Mouse (Mus musculus): ENCODE measurements around the gene Cxcl10. TPM values are rescaled to one million over a fixed set of nuclear protein-coding genes. Genes with fewer than 3 reads are reported as not detected.
"Not testable (repeated sequence)": the region's sequence is repeated elsewhere in the genome, so short reads cannot be mapped to it uniquely, and the experiment has no call there.

Gene Cxcl10
- polyA plus RNA-seq, 1 experiment: 0.62 TPM

DNA sequence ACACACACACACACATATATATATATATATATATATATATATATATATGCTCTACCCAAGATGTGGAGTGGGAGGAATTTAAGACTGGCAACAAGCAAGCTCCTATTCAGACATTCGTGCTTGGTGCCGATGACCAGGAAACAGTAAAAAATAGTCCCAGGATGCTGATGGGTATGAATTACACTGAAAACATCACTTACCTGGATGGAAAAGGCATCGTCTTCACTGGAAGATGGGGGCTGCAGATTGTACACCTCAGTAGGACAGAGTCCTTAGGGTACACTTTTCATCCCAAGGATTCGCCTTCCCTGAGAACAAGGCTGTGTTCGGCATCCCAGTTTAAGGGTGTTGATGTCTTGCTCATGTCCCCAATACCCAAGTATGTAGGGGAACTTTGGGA, 15.3 kb upstream of the Cxcl10 start:
- H3K4me3 ChIP-seq: no peak overlapping the region

DNA sequence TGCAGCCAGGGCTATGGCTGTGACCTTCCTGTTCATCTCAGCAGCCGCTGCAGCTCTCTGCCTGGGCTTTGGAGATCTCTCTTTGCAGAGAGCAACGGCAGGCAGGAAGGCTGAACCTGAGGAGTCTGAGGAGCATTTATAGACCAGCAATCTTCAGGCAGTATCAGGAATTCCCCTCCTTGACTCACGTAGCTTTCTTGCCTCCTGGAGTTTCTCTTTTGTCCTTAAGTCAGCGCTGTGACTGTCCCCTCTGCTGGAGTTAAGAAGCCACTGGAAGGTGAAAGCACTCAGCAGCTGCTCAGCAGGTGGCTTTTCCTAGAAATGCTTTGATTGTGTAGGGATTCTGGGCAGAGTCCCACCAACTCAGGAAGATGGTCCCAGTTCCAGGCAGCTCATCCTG, 14.5 kb upstream of the Cxcl10 start:
- H3K79me2 ChIP-seq (ENCODE audit: control insufficient read depth, insufficient read depth): no peaks in the 10 kb centered on the region
- no peak overlapping the region for H3ac ChIP-seq (ENCODE audit: control insufficient read depth, insufficient read length)
- TF ChIP-seq TCF12 (IDR thresholded peaks at IDR 0.05; ENCODE audit: insufficient read depth, poor library complexity, severe bottlenecking): no peak
- TF ChIP-seq USF1 (IDR thresholded peaks at IDR 0.05; ENCODE audit: low read depth): no peak
- no peak for TF ChIP-seq TCF3 (IDR thresholded peaks at IDR 0.05; ENCODE audit: insufficient read length, low read depth)
- no peak overlapping the region for H3K4me3 ChIP-seq
- no peaks in the 10 kb centered on the region for H3K27me3 ChIP-seq (ENCODE audit: control insufficient read depth, insufficient read depth, insufficient read length)
- no peak overlapping the region for H3K4me2 ChIP-seq (ENCODE audit: low read depth)
- no peaks in the 10 kb centered on the region for H3K36me3 ChIP-seq (ENCODE audit: control insufficient read depth, insufficient read depth)

More for the DNA sequence above, 15.3 kb upstream of the Cxcl10 start:
- Histone ChIP-seq H3K4me2 (ENCODE audit: low read depth) (no peak overlapping the region), H3K27me3 (ENCODE audit: control insufficient read depth, insufficient read depth, insufficient read length) (no peaks in the 10 kb centered on the region), H3ac (ENCODE audit: control insufficient read depth, insufficient read length) (no peak overlapping the region), H3K79me2 (ENCODE audit: control insufficient read depth, insufficient read depth) (no peaks in the 10 kb centered on the region), H3K36me3 (ENCODE audit: control insufficient read depth, insufficient read depth) (no peaks in the 10 kb centered on the region)
- TF ChIP-seq MYOG (IDR thresholded peaks at IDR 0.05; ENCODE audit: control insufficient read depth in 1 of 3, insufficient read depth in 1 of 3, insufficient read length in 2 of 3, low read depth in 2 of 3): no peak
- no peak for TF ChIP-seq REST (IDR thresholded peaks at IDR 0.05; ENCODE audit: insufficient read depth, insufficient read length)
- no peak for TF ChIP-seq TCF3 (IDR thresholded peaks at IDR 0.05; ENCODE audit: insufficient read length, low read depth)
- TF ChIP-seq E2F4 (IDR thresholded peaks at IDR 0.05; ENCODE audit: insufficient read depth): no peak
- no peak for TF ChIP-seq MAX (IDR thresholded peaks at IDR 0.05; ENCODE audit: low read depth)
- TF ChIP-seq CEBPB (IDR thresholded peaks at IDR 0.05; ENCODE audit: insufficient read depth, poor library complexity, severe bottlenecking): no peak

DNA sequence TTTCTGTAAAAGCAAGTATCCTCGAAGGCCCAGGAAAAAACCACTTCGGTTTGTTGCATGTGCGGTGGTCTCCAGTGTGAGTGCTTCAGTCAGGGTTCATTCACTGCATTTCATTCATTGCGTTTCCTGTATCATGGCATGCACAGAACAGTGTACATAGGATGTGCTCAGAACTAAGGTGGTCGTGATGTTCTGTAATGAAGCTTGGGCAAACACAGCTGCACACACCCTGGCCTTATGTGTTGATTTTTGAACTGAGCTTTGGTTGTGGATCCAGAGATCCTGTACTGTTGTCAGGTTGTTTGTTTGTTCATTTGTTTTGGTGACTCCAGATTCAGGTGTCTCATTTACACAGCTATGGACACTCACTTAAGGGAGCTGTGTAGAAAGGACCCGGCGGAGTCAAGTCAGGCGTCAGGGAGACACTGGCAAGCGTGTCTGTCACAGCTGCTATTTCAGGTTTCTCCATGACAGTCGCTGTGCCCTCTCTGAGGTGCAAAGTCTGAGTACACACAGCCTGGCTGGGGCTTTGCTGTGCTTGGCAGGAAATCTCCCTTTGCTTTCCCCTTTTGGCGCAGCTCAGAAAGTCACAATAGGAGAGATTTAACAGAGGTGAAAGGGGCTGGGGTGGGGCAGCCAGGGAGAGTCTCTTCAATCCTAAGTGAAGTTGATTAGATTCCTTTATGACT, 10.2 kb upstream of the Cxcl10 start:
- no peaks in the 10 kb centered on the region for H3K79me2 ChIP-seq (ENCODE audit: control insufficient read depth, insufficient read depth)
- H3K4me2 ChIP-seq (ENCODE audit: low read depth): no peak overlapping the region
- H3K27me3 ChIP-seq (ENCODE audit: control insufficient read depth, insufficient read depth, insufficient read length): no peaks in the 10 kb centered on the region
- TF ChIP-seq TCF12 (IDR thresholded peaks at IDR 0.05; ENCODE audit: insufficient read depth, poor library complexity, severe bottlenecking) (no peak), E2F4 (IDR thresholded peaks at IDR 0.05; ENCODE audit: insufficient read depth) (no peak), CEBPB (IDR thresholded peaks at IDR 0.05; ENCODE audit: insufficient read depth, poor library complexity, severe bottlenecking) (no peak), MYOD1 (IDR thresholded peaks at IDR 0.05; ENCODE audit: control insufficient read depth in 1 of 3, insufficient read length in 2 of 3, low read depth in 2 of 3) (no peak), POLR2AphosphoS2 (IDR thresholded peaks at IDR 0.05; ENCODE audit: insufficient read length, low read depth) (no peak), USF1 (IDR thresholded peaks at IDR 0.05; ENCODE audit: low read depth) (no peak), POLR2A (IDR thresholded peaks at IDR 0.05; ENCODE audit: insufficient read length, low read depth) (no peak), MYOG (IDR thresholded peaks at IDR 0.05; ENCODE audit: control insufficient read depth in 1 of 3, insufficient read depth in 1 of 3, insufficient read length in 2 of 3, low read depth in 2 of 3) (no peak), SRF (IDR thresholded peaks at IDR 0.05; ENCODE audit: control insufficient read depth, insufficient read length, low read depth) (no peak), MAX (IDR thresholded peaks at IDR 0.05; ENCODE audit: low read depth) (no peak), TCF3 (IDR thresholded peaks at IDR 0.05; ENCODE audit: insufficient read length, low read depth) (no peak), REST (IDR thresholded peaks at IDR 0.05; ENCODE audit: insufficient read depth, insufficient read length) (no peak)
- no peak overlapping the region for H3K4me3 ChIP-seq
- no peaks in the 10 kb centered on the region for H3K36me3 ChIP-seq (ENCODE audit: control insufficient read depth, insufficient read depth)
- H3ac ChIP-seq (ENCODE audit: control insufficient read depth, insufficient read length): no peak overlapping the region

DNA sequence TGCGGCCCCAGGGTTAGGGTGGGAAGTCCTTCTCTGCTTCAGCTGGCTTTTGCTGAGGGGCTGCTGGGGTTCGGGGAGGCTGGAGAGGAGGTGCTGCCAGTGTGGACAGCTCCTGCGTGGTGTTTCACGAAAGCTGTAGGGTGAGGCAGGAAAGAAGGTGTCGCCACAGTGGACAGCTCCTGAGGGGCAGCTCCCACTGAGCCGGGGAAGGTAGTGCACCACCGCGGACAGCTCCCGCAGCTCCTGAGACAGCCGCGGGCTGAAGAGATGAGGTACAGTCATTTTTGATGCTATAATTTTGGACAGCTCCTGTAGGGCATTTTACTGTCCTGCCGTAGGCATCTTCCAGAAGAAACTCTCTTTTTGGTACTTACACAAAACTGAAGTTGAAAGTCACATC, 9.3 kb upstream of the Cxcl10 start:
- Histone ChIP-seq H3K27me3 (ENCODE audit: control insufficient read depth, insufficient read depth, insufficient read length) (no peaks in the 10 kb centered on the region), H3K4me2 (ENCODE audit: low read depth) (no peak overlapping the region), H3K36me3 (ENCODE audit: control insufficient read depth, insufficient read depth) (no peaks in the 10 kb centered on the region), H3K4me3 (no peak overlapping the region), H3ac (ENCODE audit: control insufficient read depth, insufficient read length) (no peak overlapping the region), H3K79me2 (ENCODE audit: control insufficient read depth, insufficient read depth) (no peaks in the 10 kb centered on the region)
- no peak for TF ChIP-seq USF1 (IDR thresholded peaks at IDR 0.05; ENCODE audit: low read depth)
- TF ChIP-seq POLR2AphosphoS2 (IDR thresholded peaks at IDR 0.05; ENCODE audit: insufficient read length, low read depth): no peak
- TF ChIP-seq MYOG (IDR thresholded peaks at IDR 0.05; ENCODE audit: control insufficient read depth in 1 of 3, insufficient read depth in 1 of 3, insufficient read length in 2 of 3, low read depth in 2 of 3): peak in 1 of 3 experiments; percentile 55
- TF ChIP-seq TCF3 (IDR thresholded peaks at IDR 0.05; ENCODE audit: insufficient read length, low read depth): no peak
- TF ChIP-seq REST (IDR thresholded peaks at IDR 0.05; ENCODE audit: insufficient read depth, insufficient read length): peak; percentile 96

- no peaks in the 10 kb centered on the region for H3K27me3 ChIP-seq (ENCODE audit: control insufficient read depth, insufficient read depth, insufficient read length)
- H3K36me3 ChIP-seq (ENCODE audit: control insufficient read depth, insufficient read depth): no peaks in the 10 kb centered on the region
- H3K4me2 ChIP-seq (ENCODE audit: low read depth): peak overlapping the region; percentile 63
- H3ac ChIP-seq (ENCODE audit: control insufficient read depth, insufficient read length): no peak overlapping the region
- no peaks in the 10 kb centered on the region for H3K79me2 ChIP-seq (ENCODE audit: control insufficient read depth, insufficient read depth)
- peak overlapping the region; percentile 16 for H3K4me3 ChIP-seq
- TF ChIP-seq MYOD1 (IDR thresholded peaks at IDR 0.05; ENCODE audit: control insufficient read depth in 1 of 3, insufficient read length in 2 of 3, low read depth in 2 of 3) (no peak), MYOG (IDR thresholded peaks at IDR 0.05; ENCODE audit: control insufficient read depth in 1 of 3, insufficient read depth in 1 of 3, insufficient read length in 2 of 3, low read depth in 2 of 3) (no peak), MAX (IDR thresholded peaks at IDR 0.05; ENCODE audit: low read depth) (no peak), SRF (IDR thresholded peaks at IDR 0.05; ENCODE audit: control insufficient read depth, insufficient read length, low read depth) (no peak), TCF12 (IDR thresholded peaks at IDR 0.05; ENCODE audit: insufficient read depth, poor library complexity, severe bottlenecking) (no peak), POLR2A (IDR thresholded peaks at IDR 0.05; ENCODE audit: insufficient read length, low read depth) (no peak), TCF3 (IDR thresholded peaks at IDR 0.05; ENCODE audit: insufficient read length, low read depth) (no peak)
These were observed 4.8 kb upstream of the Cxcl10 start for GRCm38 (mm10) chr5:92353517-92353916.

DNA sequence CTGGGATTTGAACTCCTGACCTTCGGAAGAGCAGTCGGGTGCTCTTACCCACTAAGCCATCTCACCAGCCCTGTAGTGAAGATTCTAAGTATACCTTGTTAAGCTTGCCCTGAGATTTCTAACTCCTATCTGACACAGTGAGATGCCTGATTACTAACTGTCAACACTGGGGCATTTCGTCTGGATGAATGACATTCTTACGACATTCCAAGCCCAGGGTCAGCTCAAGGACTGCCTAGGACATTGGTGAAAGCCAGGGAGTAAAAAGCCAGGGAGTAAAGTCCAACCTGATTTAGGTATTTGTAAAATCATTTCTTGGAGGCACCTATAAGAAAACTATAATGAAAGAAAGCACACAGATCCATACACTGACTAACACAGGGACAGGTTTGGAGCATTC, 4.0 kb upstream of the Cxcl10 start:
- Histone ChIP-seq H3K4me2 (ENCODE audit: low read depth) (peak overlapping the region; percentile 63), H3K4me3 (peak overlapping the region; percentile 16)
- not testable (repeated sequence) for H3ac ChIP-seq (ENCODE audit: control insufficient read depth, insufficient read length); H3K27me3 ChIP-seq (ENCODE audit: control insufficient read depth, insufficient read depth, insufficient read length); H3K36me3 ChIP-seq (ENCODE audit: control insufficient read depth, insufficient read depth); H3K79me2 ChIP-seq (ENCODE audit: control insufficient read depth, insufficient read depth)

Data from myocyte (in vitro differentiated cells).